Mouse (Mus musculus): ENCODE measurements around the gene Anapc15. TPM values are rescaled to one million over a fixed set of nuclear protein-coding genes. Genes with fewer than 3 reads are reported as not detected.

Anapc15 gene
- polyA plus RNA-seq, 1 experiment from 2014 or later = 72.0 TPM

- Histone ChIP-seq H3K9me3 (ENCODE audit: control insufficient read depth, low read depth, low read length) (no peaks in the 10 kb centered on the region), H3K9ac (replicated peaks; ENCODE audit: low read depth, low read length) (no peak overlapping the region), H3K4me2 (replicated peaks; ENCODE audit: low read depth, low read length) (no peak overlapping the region), H3K27me3 (ENCODE audit: control insufficient read depth, insufficient read depth, low read length) (no peaks in the 10 kb centered on the region), H3K36me3 (ENCODE audit: control insufficient read depth, insufficient read depth, low read length) (peaks cover 74% of the 10 kb centered on the region), H3K27ac (ENCODE audit: low read length) (no peak overlapping the region), H3K4me1 (ENCODE audit: control insufficient read depth, insufficient read depth, low read length) (peaks cover 17% of the 10 kb centered on the region), H3K4me3 (ENCODE audit: low read depth, low read length) (no peak overlapping the region)
- ATAC-seq (ENCODE audit: insufficient number of reproducible peaks, insufficient read depth, low FRiP score, low read depth) = no peak
- 86% methylated on average over 8 of the region's 8 CpGs for WGBS
Measured at GRCm38 (mm10) chr7:101831437-101831836, 32.1 kb upstream of the Anapc15 start.

- H3K9ac ChIP-seq (replicated peaks; ENCODE audit: low read depth, low read length) = no peak overlapping the region
- H3K27ac ChIP-seq (ENCODE audit: low read length) = no peak overlapping the region
- peaks cover 64% of the 10 kb centered on the region for H3K36me3 ChIP-seq (ENCODE audit: control insufficient read depth, insufficient read depth, low read length)
- no peaks in the 10 kb centered on the region for H3K27me3 ChIP-seq (ENCODE audit: control insufficient read depth, insufficient read depth, low read length)
- 93% methylated on average over 4 of the region's 4 CpGs for WGBS
- H3K4me3 ChIP-seq (ENCODE audit: low read depth, low read length) = no peak overlapping the region
- no peak for ATAC-seq (ENCODE audit: insufficient number of reproducible peaks, insufficient read depth, low FRiP score, low read depth)
- peaks cover 17% of the 10 kb centered on the region for H3K4me1 ChIP-seq (ENCODE audit: control insufficient read depth, insufficient read depth, low read length)
- no peaks in the 10 kb centered on the region for H3K9me3 ChIP-seq (ENCODE audit: control insufficient read depth, low read depth, low read length)
- no peak overlapping the region for H3K4me2 ChIP-seq (replicated peaks; ENCODE audit: low read depth, low read length)
Measured at GRCm38 (mm10) chr7:101832372-101832771, 31.1 kb upstream of the Anapc15 start.

GRCm38 (mm10) chr7:101833352-101833751 lies 30.2 kb upstream of the Anapc15 start:
- peaks cover 17% of the 10 kb centered on the region for H3K4me1 ChIP-seq (ENCODE audit: control insufficient read depth, insufficient read depth, low read length)
- H3K27ac ChIP-seq (ENCODE audit: low read length) = no peak overlapping the region
- no peaks in the 10 kb centered on the region for H3K27me3 ChIP-seq (ENCODE audit: control insufficient read depth, insufficient read depth, low read length)
- no peak overlapping the region for H3K4me2 ChIP-seq (replicated peaks; ENCODE audit: low read depth, low read length)
- H3K9ac ChIP-seq (replicated peaks; ENCODE audit: low read depth, low read length) = no peak overlapping the region
- 57% methylated on average over 5 of the region's 5 CpGs for WGBS
- ATAC-seq (ENCODE audit: insufficient number of reproducible peaks, insufficient read depth, low FRiP score, low read depth) = no peak
- no peak overlapping the region for H3K4me3 ChIP-seq (ENCODE audit: low read depth, low read length)
- no peaks in the 10 kb centered on the region for H3K9me3 ChIP-seq (ENCODE audit: control insufficient read depth, low read depth, low read length)
- H3K36me3 ChIP-seq (ENCODE audit: control insufficient read depth, insufficient read depth, low read length) = peaks cover 55% of the 10 kb centered on the region

GRCm38 (mm10) chr7:101833916-101834584 lies 29.5 kb upstream of the Anapc15 start:
- Histone ChIP-seq H3K9me3 (ENCODE audit: control insufficient read depth, low read depth, low read length) (no peaks in the 10 kb centered on the region), H3K27me3 (ENCODE audit: control insufficient read depth, insufficient read depth, low read length) (no peaks in the 10 kb centered on the region), H3K4me1 (ENCODE audit: control insufficient read depth, insufficient read depth, low read length) (peaks cover 17% of the 10 kb centered on the region), H3K4me2 (replicated peaks; ENCODE audit: low read depth, low read length) (no peak overlapping the region), H3K36me3 (ENCODE audit: control insufficient read depth, insufficient read depth, low read length) (peaks cover 48% of the 10 kb centered on the region), H3K9ac (replicated peaks; ENCODE audit: low read depth, low read length) (no peak overlapping the region), H3K27ac (ENCODE audit: low read length) (no peak overlapping the region), H3K4me3 (ENCODE audit: low read depth, low read length) (no peak overlapping the region)
- ATAC-seq (ENCODE audit: insufficient number of reproducible peaks, insufficient read depth, low FRiP score, low read depth) = no peak
- WGBS = 53% methylated on average over 3 of the region's 3 CpGs

GRCm38 (mm10) chr7:101834903-101835302 lies 28.6 kb upstream of the Anapc15 start:
- peak overlapping the region; percentile 94; the same call in 1 of the 2 replicates for H3K4me3 ChIP-seq (ENCODE audit: low read depth, low read length)
- peaks cover 40% of the 10 kb centered on the region for H3K36me3 ChIP-seq (ENCODE audit: control insufficient read depth, insufficient read depth, low read length)
- peaks cover 17% of the 10 kb centered on the region for H3K4me1 ChIP-seq (ENCODE audit: control insufficient read depth, insufficient read depth, low read length)
- H3K9me3 ChIP-seq (ENCODE audit: control insufficient read depth, low read depth, low read length) = no peaks in the 10 kb centered on the region
- peak overlapping the region; percentile 57 for H3K4me2 ChIP-seq (replicated peaks; ENCODE audit: low read depth, low read length)
- H3K27ac ChIP-seq (ENCODE audit: low read length) = no peak overlapping the region
- H3K27me3 ChIP-seq (ENCODE audit: control insufficient read depth, insufficient read depth, low read length) = no peaks in the 10 kb centered on the region
- no peak overlapping the region for H3K9ac ChIP-seq (replicated peaks; ENCODE audit: low read depth, low read length)
- WGBS = 45% methylated on average over 3 of the region's 3 CpGs
- ATAC-seq (ENCODE audit: insufficient number of reproducible peaks, insufficient read depth, low FRiP score, low read depth) = no peak

- peak overlapping the region; percentile 98 for H3K27ac ChIP-seq (ENCODE audit: low read length)
- H3K9ac ChIP-seq (replicated peaks; ENCODE audit: low read depth, low read length) = peak overlapping the region; percentile 94; the same call in 1 of the 2 replicates
- WGBS = 22% methylated on average over 5 of the region's 5 CpGs
- peak overlapping the region; percentile 57 for H3K4me2 ChIP-seq (replicated peaks; ENCODE audit: low read depth, low read length)
- peaks cover 17% of the 10 kb centered on the region for H3K4me1 ChIP-seq (ENCODE audit: control insufficient read depth, insufficient read depth, low read length)
- peak overlapping the region; percentile 94 for H3K4me3 ChIP-seq (ENCODE audit: low read depth, low read length)
- ATAC-seq (ENCODE audit: insufficient number of reproducible peaks, insufficient read depth, low FRiP score, low read depth) = no peak
- H3K36me3 ChIP-seq (ENCODE audit: control insufficient read depth, insufficient read depth, low read length) = peaks cover 33% of the 10 kb centered on the region
- no peaks in the 10 kb centered on the region for H3K9me3 ChIP-seq (ENCODE audit: control insufficient read depth, low read depth, low read length)
- no peaks in the 10 kb centered on the region for H3K27me3 ChIP-seq (ENCODE audit: control insufficient read depth, insufficient read depth, low read length)
Measured at GRCm38 (mm10) chr7:101835457-101836109, 27.9 kb upstream of the Anapc15 start.

GRCm38 (mm10) chr7:101836271-101837153 lies 27.0 kb upstream of the Anapc15 start:
- H3K27ac ChIP-seq (ENCODE audit: low read length) = peak overlapping the region; percentile 98
- no peaks in the 10 kb centered on the region for H3K27me3 ChIP-seq (ENCODE audit: control insufficient read depth, insufficient read depth, low read length)
- peaks cover 17% of the 10 kb centered on the region for H3K4me1 ChIP-seq (ENCODE audit: control insufficient read depth, insufficient read depth, low read length)
- peak overlapping the region; percentile 57 for H3K4me2 ChIP-seq (replicated peaks; ENCODE audit: low read depth, low read length)
- peak; percentile 53; the same call in 1 of the 2 replicates for ATAC-seq (ENCODE audit: insufficient number of reproducible peaks, insufficient read depth, low FRiP score, low read depth)
- WGBS = under 1% methylated on average over 63 of the region's 63 CpGs
- no peaks in the 10 kb centered on the region for H3K9me3 ChIP-seq (ENCODE audit: control insufficient read depth, low read depth, low read length)
- peaks cover 24% of the 10 kb centered on the region for H3K36me3 ChIP-seq (ENCODE audit: control insufficient read depth, insufficient read depth, low read length)
- peak overlapping the region; percentile 94 for H3K4me3 ChIP-seq (ENCODE audit: low read depth, low read length)
- peak overlapping the region; percentile 94 for H3K9ac ChIP-seq (replicated peaks; ENCODE audit: low read depth, low read length)

GRCm38 (mm10) chr7:101837154-101837605 lies 26.3 kb upstream of the Anapc15 start:
- Histone ChIP-seq H3K27me3 (ENCODE audit: control insufficient read depth, insufficient read depth, low read length) (no peaks in the 10 kb centered on the region), H3K4me2 (replicated peaks; ENCODE audit: low read depth, low read length) (peak overlapping the region; percentile 57), H3K36me3 (ENCODE audit: control insufficient read depth, insufficient read depth, low read length) (peaks cover 18% of the 10 kb centered on the region), H3K9me3 (ENCODE audit: control insufficient read depth, low read depth, low read length) (no peaks in the 10 kb centered on the region), H3K4me1 (ENCODE audit: control insufficient read depth, insufficient read depth, low read length) (peaks cover 17% of the 10 kb centered on the region), H3K9ac (replicated peaks; ENCODE audit: low read depth, low read length) (peak overlapping the region; percentile 94), H3K4me3 (ENCODE audit: low read depth, low read length) (peak overlapping the region; percentile 94), H3K27ac (ENCODE audit: low read length) (peak overlapping the region; percentile 98)
- 0 out of 2 replicates have a peak, but pooled peaks have one; percentile 1 for ATAC-seq (ENCODE audit: insufficient number of reproducible peaks, insufficient read depth, low FRiP score, low read depth)
- under 1% methylated on average over 20 of the region's 20 CpGs for WGBS

Data from stomach, embryonic 14.5 days (tissue).